ENCODE assay signal across 8 mouse cellular contexts in genomic region chr6:82774321-82774764, GRCm38 (mm10). TPM values are rescaled to one million over a fixed set of nuclear protein-coding genes. Genes with fewer than 3 reads are reported as not detected.
DNase-seq lines count a peak whose midpoint lies in the region; ATAC-seq lines count a peak whose summit lies in the region.

TSS of gene Hk2 (minus strand) at chr6:82774454.

- H3K4me1 ChIP-seq in megakaryocyte, embryonic 14.5 days = peaks cover 71% of the 10 kb centered on the region

- peaks cover 7% of the 10 kb centered on the region for H3K9me3 ChIP-seq in megakaryocyte, embryonic 14.5 days

- peaks cover 14% of the 10 kb centered on the region for H3K36me3 ChIP-seq in megakaryocyte, embryonic 14.5 days (replicated peaks; ENCODE audit: low read length)

- peak within 1 kb of the TSS; percentile 91 for H3K4me3 ChIP-seq in megakaryocyte, embryonic 14.5 days (replicated peaks)

- intact Hi-C loops in gastrocnemius, postnatal 14 days (cut with DNase I; ENCODE audit: low total_unique reads) = no loop called here

- DNase-seq in adrenal gland, adult (ENCODE audit: inconsistent age in 2 of 2, low spot score in 1 of 2) = peak; percentile 92 to 96
- DNase-seq in embryo, embryonic 10.5 days (ENCODE audit: low spot score) = peak; percentile 97
- DNase-seq in gastrocnemius, postnatal 14 days = peak; percentile 92
- DNase-seq in left cerebral cortex, adult 9 months (ENCODE audit: low spot score in 2 of 2) = peak; percentile 65 to 77
- peak; percentile 64 to 80 for DNase-seq in right cerebral cortex, adult 2 months (ENCODE audit: low spot score in 2 of 2)
- peak; percentile 45 for DNase-seq in urinary bladder, postnatal 10 days (ENCODE audit: low spot score)

- ATAC-seq in inflammation-experienced regulatory T-cells, adult 6 months = peak; percentile 81

- peaks cover 16% of the 10 kb centered on the region for H3K27me3 ChIP-seq in megakaryocyte, embryonic 14.5 days (replicated peaks)

RNA-seq across cellular contexts. Expression of gene Hk2, which starts in this region (rescaled TPM):
- 100 to 1,000 TPM in 1 of 2 experiments, 10 to 100 TPM in 1; 88.2 to 125 TPM for total RNA-seq in gastrocnemius, postnatal 14 days (2021)
- 1 to 10 TPM; 3.9 to 9.0 (median 4.5) TPM for polyA plus RNA-seq in inflammation-experienced regulatory T-cells, adult 6 months (2017; shearing (Covaris generic))
- polyA plus RNA-seq in megakaryocyte, embryonic 14.5 days (2012; ENCODE audit: insufficient read depth, low replicate concordance) = 7.6 and 8.6 TPM in 2 replicates

Comparison
In these comparisons a context has a peak if more than half of its experiments do, and no peak if none do; other contexts are left out.
1. Peak in every context shown above with its lines: DNase-seq, ATAC-seq and H3K4me3 ChIP-seq.
2. DNase-seq: peak in every context shown above with its lines; median percentile 97 in embryo, embryonic 10.5 days; 94 in adrenal gland, adult; 92 in gastrocnemius, postnatal 14 days; 72 in right cerebral cortex, adult 2 months; 71 in left cerebral cortex, adult 9 months; 45 in urinary bladder, postnatal 10 days.